Mouse (Mus musculus) spleen, postnatal 14 days (tissue): Measurements from ENCODE around the gene Rps15.

ENCODE experiments used
- DNase-seq, 2 experiments: peaks; one replicate each; pipeline ENCODE4 v3.0.0; 2021 to 2022; ENCODE audit warnings: low spot score in 2 of 2

Rps15 gene

DNA sequence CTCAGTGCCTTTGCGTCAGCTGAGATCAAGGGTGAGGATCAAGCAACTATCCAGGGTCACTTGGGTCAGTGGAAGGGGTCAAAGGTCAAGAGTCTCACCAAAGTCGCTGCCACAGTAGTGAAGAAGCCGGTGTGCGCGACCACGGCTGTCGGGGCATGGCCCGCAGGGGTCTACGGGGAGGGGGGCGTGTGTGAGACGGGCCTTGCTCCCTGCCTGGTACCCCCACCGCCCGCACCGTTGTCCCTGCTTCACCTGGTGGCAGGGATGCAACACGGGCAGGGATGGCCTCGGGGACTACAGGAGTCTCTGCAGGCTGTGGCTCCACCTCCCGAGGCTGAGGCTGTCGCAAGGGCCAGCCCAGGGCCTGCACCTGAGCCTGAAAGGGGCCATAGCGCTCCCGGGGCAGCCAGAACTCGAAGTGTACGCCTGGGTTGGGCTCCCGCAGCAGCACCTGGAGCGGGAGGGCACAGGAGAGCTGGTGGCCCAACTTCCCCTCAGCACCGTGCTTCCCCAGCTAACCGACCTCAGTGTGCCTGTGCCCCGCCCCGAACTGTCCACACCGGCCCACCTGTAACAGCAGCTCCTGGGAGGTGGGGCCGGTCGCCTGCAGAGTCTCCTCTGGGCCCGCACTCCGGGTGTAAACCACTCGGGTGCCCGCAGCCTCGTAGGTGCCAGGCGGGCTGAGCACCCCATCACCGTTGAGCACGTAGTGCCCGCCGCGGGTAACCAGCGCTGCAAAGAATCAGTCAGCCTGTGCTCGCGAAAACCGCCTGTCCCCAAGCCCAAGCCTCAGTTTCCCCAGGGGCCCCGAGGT, 49.4 kb downstream of the Rps15 start:
- DNase-seq = no peak

DNA sequence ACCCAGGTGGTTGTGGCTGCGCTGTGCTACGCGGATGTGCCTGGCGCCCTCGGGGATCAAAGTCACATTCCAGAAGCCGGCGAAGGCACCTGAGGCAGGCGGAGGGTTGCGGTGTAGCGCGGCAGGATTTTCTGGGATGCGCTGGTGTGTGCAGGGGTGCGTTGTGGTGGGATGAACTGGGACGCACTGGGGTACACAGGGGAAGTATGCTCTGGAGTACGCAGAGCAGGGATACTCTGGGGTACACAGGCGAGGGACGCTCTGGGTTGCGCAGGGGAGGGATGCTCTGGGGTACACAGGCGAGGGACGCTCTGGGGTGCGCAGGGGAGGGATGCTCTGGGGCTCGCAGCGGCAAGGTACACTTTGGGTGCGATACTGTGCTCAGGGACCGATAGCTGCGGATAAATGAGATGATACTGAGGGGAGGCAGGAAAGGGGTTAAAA, 50.1 kb downstream of the Rps15 start:
- no peak for DNase-seq

DNA sequence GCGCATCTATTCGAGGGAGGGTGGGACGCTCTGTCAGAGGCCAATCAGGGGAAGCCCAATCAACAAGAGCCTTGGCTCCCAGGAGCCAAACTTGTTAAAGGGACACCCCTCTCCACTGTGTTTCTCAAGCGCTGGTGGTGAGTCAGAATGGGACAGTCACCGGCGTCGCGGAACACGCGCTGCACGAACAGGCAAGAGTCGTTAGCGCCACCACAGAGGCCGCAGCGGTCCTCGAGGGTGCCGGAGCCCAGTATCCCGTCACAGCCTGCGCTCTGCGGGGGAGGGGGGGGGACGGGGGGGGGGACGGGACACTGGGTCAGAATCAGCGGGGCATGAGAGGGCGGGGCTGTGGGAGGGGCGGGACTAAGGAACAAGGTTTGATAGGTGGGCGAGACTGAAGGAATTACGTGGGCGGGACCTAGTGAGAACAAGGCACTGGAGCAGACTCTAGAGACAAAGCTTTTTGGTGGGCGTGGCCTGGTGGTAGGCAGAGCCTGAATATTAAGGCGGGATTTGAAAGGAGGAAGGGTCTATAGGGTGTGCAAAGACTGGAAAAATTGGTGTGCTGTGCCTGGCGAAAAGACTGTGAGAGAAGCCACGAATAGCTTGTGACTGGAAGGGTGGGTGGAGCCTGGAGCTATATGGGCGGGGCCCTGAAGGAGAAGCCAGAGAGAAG, 50.6 kb downstream of the Rps15 start:
- DNase-seq = no peak

DNA sequence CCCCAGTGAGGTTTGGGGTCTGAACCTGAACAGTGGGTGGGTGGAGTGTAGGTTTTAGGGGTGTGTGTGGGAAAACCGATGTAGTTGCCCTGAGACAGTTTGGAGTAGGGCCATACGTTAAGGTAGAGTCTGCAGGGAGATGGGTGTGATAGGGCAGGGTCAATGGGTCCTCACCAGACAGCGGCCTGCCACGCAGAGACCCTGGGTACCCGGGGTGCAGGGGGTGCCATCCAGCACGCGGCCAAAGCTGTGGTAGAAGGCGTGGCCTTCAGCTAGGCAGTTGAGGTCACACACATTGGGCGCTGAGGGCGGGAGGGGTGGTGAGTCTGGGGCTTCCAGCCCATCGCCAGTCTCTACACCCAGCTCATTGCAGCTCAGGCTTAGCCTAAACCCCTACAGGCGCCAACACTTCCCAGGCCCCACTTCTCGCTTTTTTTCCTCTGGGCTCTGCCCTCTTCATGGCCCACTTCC, 51.2 kb downstream of the Rps15 start:
- DNase-seq = no peak
